Mouse (Mus musculus): ENCODE data around the gene Fam19a2. TPM values are rescaled to one million over a fixed set of nuclear protein-coding genes. Genes with fewer than 3 reads are reported as not detected.
A peak's percentile ranks its signal among the peaks of the same experiment; 100 is the strongest.

Gene Fam19a2
- 4.4 and 5.0 TPM in 2 replicates for polyA plus RNA-seq (2014; fragmentation: Nextera tagmentation; extraction: Ambion mirVana)

DNA sequence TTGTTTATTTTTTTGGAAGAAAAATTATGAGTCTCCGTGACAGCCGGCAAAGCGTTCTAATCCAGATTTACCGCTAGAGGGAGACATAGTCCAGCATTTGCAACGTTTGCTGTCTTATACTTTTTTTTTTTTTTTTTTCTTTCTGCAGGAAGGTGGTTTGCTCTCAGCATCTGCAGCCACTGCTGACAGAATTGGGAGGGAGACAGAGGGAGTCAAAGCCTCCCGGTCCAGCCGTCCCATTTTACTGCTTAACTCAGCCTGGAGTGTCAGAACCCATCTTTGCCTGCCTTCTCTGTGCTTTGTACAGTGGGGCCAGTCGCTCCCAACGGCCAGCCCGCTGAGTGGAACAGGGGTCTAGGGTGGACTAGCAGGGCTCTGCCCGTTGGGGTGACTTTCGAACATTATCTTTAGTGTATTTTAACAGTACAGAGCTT is at the start of gene Fam19a2:
Fam19a2 (plus strand) TSS at position 121 of the 434 bp plus-strand sequence.
- under 1% methylated on average over 12 of the region's 12 CpGs for WGBS
- H3K36me3 ChIP-seq (ENCODE audit: control insufficient read depth, insufficient read depth, low read length): no peaks in the 10 kb centered on the region
- H3K4me1 ChIP-seq (replicated peaks; ENCODE audit: control insufficient read depth, insufficient read depth, low read length): peaks cover 6% of the 10 kb centered on the region
- H3K9me3 ChIP-seq (ENCODE audit: control insufficient read depth, low read length): no peaks in the 10 kb centered on the region
- peak within 1 kb of the TSS; percentile 91 for H3K4me2 ChIP-seq (ENCODE audit: low read depth, low read length, severe bottlenecking)
- ATAC-seq (replicated peaks; ENCODE audit: low FRiP score): peak; percentile 54
- H3K9ac ChIP-seq (ENCODE audit: low read length): peak within 1 kb of the TSS; percentile 58
- peak; percentile 78 for DNase-seq (ENCODE audit: low spot score)
- peaks cover 13% of the 10 kb centered on the region for H3K27me3 ChIP-seq (ENCODE audit: control insufficient read depth, insufficient read depth, low read length)
- H3K27ac ChIP-seq (ENCODE audit: low read depth, low read length): no peak within 1 kb of the TSS
- H3K4me3 ChIP-seq (ENCODE audit: low read depth, low read length): peak within 1 kb of the TSS; percentile 52

DNA sequence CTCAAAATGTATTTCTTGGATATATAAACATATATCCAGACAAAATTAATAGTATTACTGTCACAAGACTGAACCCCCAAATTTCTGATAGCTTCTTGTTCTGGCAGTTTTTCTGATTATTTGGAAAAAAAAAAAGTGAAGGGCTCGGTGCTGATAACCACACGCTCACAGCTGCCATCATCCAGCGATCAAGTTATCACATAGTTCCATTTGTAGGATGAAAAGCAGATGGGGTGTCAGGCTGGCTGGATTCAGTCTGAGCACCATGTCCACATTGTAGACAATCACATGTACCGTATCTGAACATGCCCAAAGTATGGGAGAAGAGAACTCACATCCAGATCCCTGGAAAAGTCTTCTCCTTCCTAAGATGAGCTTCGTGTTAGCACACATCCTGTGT is 41.0 kb upstream of the Fam19a2 start:
- Histone ChIP-seq H3K4me2 (ENCODE audit: low read depth, low read length, severe bottlenecking) (no peak overlapping the region), H3K36me3 (ENCODE audit: control insufficient read depth, insufficient read depth, low read length) (no peaks in the 10 kb centered on the region), H3K9me3 (ENCODE audit: control insufficient read depth, low read length) (no peaks in the 10 kb centered on the region), H3K27ac (ENCODE audit: low read depth, low read length) (no peak overlapping the region), H3K27me3 (ENCODE audit: control insufficient read depth, insufficient read depth, low read length) (no peaks in the 10 kb centered on the region), H3K4me3 (ENCODE audit: low read depth, low read length) (no peak overlapping the region), H3K9ac (ENCODE audit: low read length) (no peak overlapping the region), H3K4me1 (replicated peaks; ENCODE audit: control insufficient read depth, insufficient read depth, low read length) (no peaks in the 10 kb centered on the region)
- 94% methylated on average over 5 of the region's 5 CpGs for WGBS
- no peak for ATAC-seq (replicated peaks; ENCODE audit: low FRiP score)
- DNase-seq (ENCODE audit: low spot score): no peak

DNA sequence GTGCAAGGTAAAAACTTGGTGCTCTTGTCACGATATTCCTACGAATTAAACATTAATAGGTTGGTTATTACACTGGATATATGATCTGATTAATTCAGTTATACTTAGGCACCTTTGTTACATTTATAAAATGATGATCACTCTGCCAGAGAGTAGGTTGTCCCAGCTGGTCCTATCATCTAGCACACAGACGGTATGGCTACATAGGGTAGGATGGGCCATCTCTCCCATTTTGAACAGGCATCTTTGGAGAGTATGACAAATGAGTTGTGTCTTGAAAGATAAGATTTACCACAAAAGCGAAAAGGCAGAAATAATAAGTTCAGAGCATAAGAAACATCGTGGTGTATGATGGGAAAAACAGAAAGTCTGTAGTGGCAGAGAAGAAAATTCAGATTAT is 34.4 kb upstream of the Fam19a2 start:
- ATAC-seq (replicated peaks; ENCODE audit: low FRiP score) (no peak), DNase-seq (ENCODE audit: low spot score) (no peak)
- no peaks in the 10 kb centered on the region for H3K4me1 ChIP-seq (replicated peaks; ENCODE audit: control insufficient read depth, insufficient read depth, low read length)
- H3K27ac ChIP-seq (ENCODE audit: low read depth, low read length): no peak overlapping the region
- H3K9me3 ChIP-seq (ENCODE audit: control insufficient read depth, low read length): no peaks in the 10 kb centered on the region
- no peaks in the 10 kb centered on the region for H3K36me3 ChIP-seq (ENCODE audit: control insufficient read depth, insufficient read depth, low read length)
- H3K4me3 ChIP-seq (ENCODE audit: low read depth, low read length): no peak overlapping the region
- no peak overlapping the region for H3K9ac ChIP-seq (ENCODE audit: low read length)
- H3K4me2 ChIP-seq (ENCODE audit: low read depth, low read length, severe bottlenecking): no peak overlapping the region
- no peaks in the 10 kb centered on the region for H3K27me3 ChIP-seq (ENCODE audit: control insufficient read depth, insufficient read depth, low read length)
- 89% methylated on average over 5 of the region's 5 CpGs for WGBS

DNA sequence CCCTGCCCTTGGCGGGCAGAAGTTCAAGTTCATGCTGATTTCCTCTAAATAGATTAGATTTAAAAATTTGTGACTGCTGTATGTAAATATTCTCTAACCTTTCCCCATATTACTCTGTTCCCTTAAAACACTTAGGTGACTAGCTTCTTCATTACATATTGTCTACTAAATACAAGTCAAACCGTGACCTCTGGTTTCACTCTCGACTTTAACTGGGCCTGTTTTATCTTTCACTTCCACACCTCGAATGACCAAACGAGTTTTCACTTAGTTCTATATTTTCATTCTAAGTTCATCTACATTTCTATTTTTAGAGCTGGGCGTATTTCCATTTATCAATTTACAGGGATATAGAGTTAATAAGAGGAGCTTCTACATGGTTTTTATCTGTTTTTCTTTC is 15.7 kb upstream of the Fam19a2 start:
- H3K4me1 ChIP-seq (replicated peaks; ENCODE audit: control insufficient read depth, insufficient read depth, low read length): no peaks in the 10 kb centered on the region
- no peaks in the 10 kb centered on the region for H3K9me3 ChIP-seq (ENCODE audit: control insufficient read depth, low read length)
- H3K27me3 ChIP-seq (ENCODE audit: control insufficient read depth, insufficient read depth, low read length): no peaks in the 10 kb centered on the region
- H3K27ac ChIP-seq (ENCODE audit: low read depth, low read length): no peak overlapping the region
- no peak overlapping the region for H3K4me3 ChIP-seq (ENCODE audit: low read depth, low read length)
- no peak overlapping the region for H3K9ac ChIP-seq (ENCODE audit: low read length)
- no peak overlapping the region for H3K4me2 ChIP-seq (ENCODE audit: low read depth, low read length, severe bottlenecking)
- 85% methylated on average over 6 of the region's 6 CpGs for WGBS
- no peaks in the 10 kb centered on the region for H3K36me3 ChIP-seq (ENCODE audit: control insufficient read depth, insufficient read depth, low read length)
- no peak for ATAC-seq (replicated peaks; ENCODE audit: low FRiP score)
- no peak for DNase-seq (ENCODE audit: low spot score)

DNA sequence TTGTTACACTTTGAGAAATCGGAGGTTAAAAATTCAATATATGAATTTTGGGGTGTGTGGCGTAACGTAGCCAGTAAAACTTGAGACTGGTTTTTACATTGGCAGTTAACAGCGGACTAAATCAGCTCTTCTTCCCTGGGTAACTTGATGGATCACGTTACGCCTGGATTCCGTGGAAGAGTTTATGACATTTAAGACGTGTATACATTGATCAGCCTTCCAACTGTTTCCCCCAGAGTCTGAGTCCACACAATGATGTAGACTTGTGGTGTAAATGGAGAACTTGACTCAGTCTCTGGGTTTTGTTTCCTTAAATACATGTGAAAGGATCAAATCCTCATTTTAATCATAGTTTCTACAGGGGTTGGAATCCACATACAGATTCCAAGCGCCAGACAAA is 11.9 kb upstream of the Fam19a2 start:
- Histone ChIP-seq H3K27ac (ENCODE audit: low read depth, low read length) (no peak overlapping the region), H3K4me2 (ENCODE audit: low read depth, low read length, severe bottlenecking) (no peak overlapping the region), H3K9ac (ENCODE audit: low read length) (no peak overlapping the region), H3K36me3 (ENCODE audit: control insufficient read depth, insufficient read depth, low read length) (no peaks in the 10 kb centered on the region), H3K9me3 (ENCODE audit: control insufficient read depth, low read length) (no peaks in the 10 kb centered on the region), H3K4me3 (ENCODE audit: low read depth, low read length) (no peak overlapping the region), H3K27me3 (ENCODE audit: control insufficient read depth, insufficient read depth, low read length) (no peaks in the 10 kb centered on the region), H3K4me1 (replicated peaks; ENCODE audit: control insufficient read depth, insufficient read depth, low read length) (no peaks in the 10 kb centered on the region)
- no peak for DNase-seq (ENCODE audit: low spot score)
- WGBS: 85% methylated on average over 9 of the region's 9 CpGs
- no peak for ATAC-seq (replicated peaks; ENCODE audit: low FRiP score)

DNA sequence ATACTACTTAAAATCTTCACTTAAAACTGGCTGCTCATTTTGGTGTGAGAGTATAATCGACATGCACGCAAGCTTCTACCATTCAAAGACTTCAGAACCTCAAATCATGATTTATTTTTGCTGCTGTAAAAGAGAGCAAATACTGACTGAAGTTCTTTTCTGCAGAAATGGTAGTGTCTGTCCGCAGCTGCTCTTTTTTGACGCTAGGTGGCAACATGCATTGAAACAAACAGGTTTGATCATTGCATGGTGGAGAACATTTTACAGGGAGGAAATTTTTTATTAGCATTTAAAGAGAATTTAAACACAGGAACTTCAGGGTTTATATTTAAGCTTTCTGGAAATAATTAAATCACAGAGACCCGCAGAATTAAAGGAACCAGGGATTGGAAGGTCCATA is 9.5 kb upstream of the Fam19a2 start:
- H3K4me3 ChIP-seq (ENCODE audit: low read depth, low read length): no peak overlapping the region
- no peaks in the 10 kb centered on the region for H3K27me3 ChIP-seq (ENCODE audit: control insufficient read depth, insufficient read depth, low read length)
- H3K27ac ChIP-seq (ENCODE audit: low read depth, low read length): no peak overlapping the region
- DNase-seq (ENCODE audit: low spot score) (no peak), ATAC-seq (replicated peaks; ENCODE audit: low FRiP score) (no peak)
- 41% methylated on average over 5 of the region's 5 CpGs for WGBS
- H3K4me2 ChIP-seq (ENCODE audit: low read depth, low read length, severe bottlenecking): no peak overlapping the region
- H3K4me1 ChIP-seq (replicated peaks; ENCODE audit: control insufficient read depth, insufficient read depth, low read length): no peaks in the 10 kb centered on the region
- no peaks in the 10 kb centered on the region for H3K36me3 ChIP-seq (ENCODE audit: control insufficient read depth, insufficient read depth, low read length)
- no peaks in the 10 kb centered on the region for H3K9me3 ChIP-seq (ENCODE audit: control insufficient read depth, low read length)
- H3K9ac ChIP-seq (ENCODE audit: low read length): no peak overlapping the region

DNA sequence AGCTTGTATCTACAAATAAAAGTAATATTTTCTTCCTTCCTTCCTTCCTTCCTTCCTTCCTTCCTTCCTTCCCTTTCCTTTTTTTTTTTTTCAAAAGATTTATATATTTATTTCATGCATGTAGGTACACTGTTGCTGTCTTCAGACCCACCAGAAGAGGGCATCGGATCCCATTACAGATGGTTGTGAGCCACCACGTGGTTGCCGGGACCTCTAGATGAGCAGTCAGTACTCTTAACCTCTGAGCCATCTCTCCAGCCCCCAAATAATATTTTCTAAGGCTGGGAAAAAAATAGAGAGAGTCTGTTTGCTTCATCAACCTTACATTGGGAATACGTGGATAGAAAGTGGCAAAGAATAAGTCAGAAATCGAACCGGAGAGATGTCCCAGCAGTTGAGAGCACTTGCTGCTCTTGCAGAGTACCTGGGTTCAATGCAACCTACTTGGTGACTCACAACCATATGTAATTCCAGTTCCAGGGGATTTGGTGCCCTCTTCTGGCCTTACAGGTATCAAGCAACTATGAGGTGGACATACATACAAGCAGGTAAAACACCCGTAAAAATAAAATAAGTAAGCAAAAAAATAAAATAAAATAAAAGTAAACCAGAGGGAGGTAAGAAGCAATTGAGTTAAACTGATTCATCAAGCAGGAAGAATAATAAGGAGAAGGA is 8.0 kb upstream of the Fam19a2 start:
- no peaks in the 10 kb centered on the region for H3K36me3 ChIP-seq (ENCODE audit: control insufficient read depth, insufficient read depth, low read length)
- no peak overlapping the region for H3K4me2 ChIP-seq (ENCODE audit: low read depth, low read length, severe bottlenecking)
- no peak for DNase-seq (ENCODE audit: low spot score)
- no peaks in the 10 kb centered on the region for H3K9me3 ChIP-seq (ENCODE audit: control insufficient read depth, low read length)
- no peak overlapping the region for H3K27ac ChIP-seq (ENCODE audit: low read depth, low read length)
- H3K4me3 ChIP-seq (ENCODE audit: low read depth, low read length): no peak overlapping the region
- H3K27me3 ChIP-seq (ENCODE audit: control insufficient read depth, insufficient read depth, low read length): no peaks in the 10 kb centered on the region
- 82% methylated on average over 7 of the region's 7 CpGs for WGBS
- ATAC-seq (replicated peaks; ENCODE audit: low FRiP score): no peak
- H3K4me1 ChIP-seq (replicated peaks; ENCODE audit: control insufficient read depth, insufficient read depth, low read length): no peaks in the 10 kb centered on the region
- no peak overlapping the region for H3K9ac ChIP-seq (ENCODE audit: low read length)

DNA sequence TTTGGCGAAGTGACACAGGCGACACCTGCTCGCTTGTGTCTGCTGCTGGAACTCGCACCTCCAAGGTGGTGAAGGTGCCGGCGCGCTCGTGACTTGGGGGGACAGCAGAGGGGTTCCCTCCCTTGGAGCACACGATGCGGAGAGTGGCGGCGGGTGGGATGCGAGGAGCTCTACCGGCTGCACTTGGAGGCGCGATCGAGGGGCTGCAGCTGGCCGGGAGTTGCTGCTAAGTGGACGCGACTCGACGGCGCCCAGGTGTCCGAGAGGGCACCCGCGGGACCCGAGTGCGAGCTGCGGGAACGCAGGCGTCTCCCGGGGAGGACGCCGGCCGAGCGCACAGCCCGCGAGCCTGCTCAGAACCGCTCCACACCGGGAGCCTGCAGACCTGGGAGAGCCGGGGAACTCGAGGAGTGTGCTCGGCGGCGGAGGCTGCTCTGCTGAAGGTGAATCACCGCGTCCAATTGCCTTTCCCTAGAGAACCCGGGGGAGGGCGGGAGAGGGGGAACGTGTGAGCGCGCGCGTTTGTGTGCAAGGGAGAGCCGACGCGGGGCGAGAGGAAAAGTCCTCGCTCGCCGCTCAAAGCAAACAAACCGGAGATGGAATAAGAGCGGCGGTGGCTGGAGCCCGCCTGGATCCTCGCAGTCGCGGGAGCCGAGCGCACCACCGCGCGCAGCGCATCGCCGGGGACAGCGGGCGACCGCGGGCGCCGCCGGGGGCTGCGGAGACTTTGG is 830 bp downstream of the Fam19a2 start:
- Histone ChIP-seq H3K9me3 (ENCODE audit: control insufficient read depth, low read length) (no peaks in the 10 kb centered on the region), H3K4me1 (replicated peaks; ENCODE audit: control insufficient read depth, insufficient read depth, low read length) (peaks cover 6% of the 10 kb centered on the region), H3K27me3 (ENCODE audit: control insufficient read depth, insufficient read depth, low read length) (peaks cover 13% of the 10 kb centered on the region), H3K4me3 (ENCODE audit: low read depth, low read length) (peak overlapping the region; percentile 52), H3K9ac (ENCODE audit: low read length) (peak overlapping the region; percentile 58), H3K27ac (ENCODE audit: low read depth, low read length) (no peak overlapping the region), H3K4me2 (ENCODE audit: low read depth, low read length, severe bottlenecking) (peak overlapping the region; percentile 91), H3K36me3 (ENCODE audit: control insufficient read depth, insufficient read depth, low read length) (no peaks in the 10 kb centered on the region)
- DNase-seq (ENCODE audit: low spot score) (peak; percentile 81), ATAC-seq (replicated peaks; ENCODE audit: low FRiP score) (peak; percentile 79)
- under 1% methylated on average over 83 of the region's 84 CpGs for WGBS
